Mouse (Mus musculus): ENCODE measurements around the gene Myh14. TPM values are rescaled to one million over a fixed set of nuclear protein-coding genes. Genes with fewer than 3 reads are reported as not detected.

Myh14 gene
- polyA plus RNA-seq, 1 experiment from 2014 or later, result 1.7 TPM

DNA sequence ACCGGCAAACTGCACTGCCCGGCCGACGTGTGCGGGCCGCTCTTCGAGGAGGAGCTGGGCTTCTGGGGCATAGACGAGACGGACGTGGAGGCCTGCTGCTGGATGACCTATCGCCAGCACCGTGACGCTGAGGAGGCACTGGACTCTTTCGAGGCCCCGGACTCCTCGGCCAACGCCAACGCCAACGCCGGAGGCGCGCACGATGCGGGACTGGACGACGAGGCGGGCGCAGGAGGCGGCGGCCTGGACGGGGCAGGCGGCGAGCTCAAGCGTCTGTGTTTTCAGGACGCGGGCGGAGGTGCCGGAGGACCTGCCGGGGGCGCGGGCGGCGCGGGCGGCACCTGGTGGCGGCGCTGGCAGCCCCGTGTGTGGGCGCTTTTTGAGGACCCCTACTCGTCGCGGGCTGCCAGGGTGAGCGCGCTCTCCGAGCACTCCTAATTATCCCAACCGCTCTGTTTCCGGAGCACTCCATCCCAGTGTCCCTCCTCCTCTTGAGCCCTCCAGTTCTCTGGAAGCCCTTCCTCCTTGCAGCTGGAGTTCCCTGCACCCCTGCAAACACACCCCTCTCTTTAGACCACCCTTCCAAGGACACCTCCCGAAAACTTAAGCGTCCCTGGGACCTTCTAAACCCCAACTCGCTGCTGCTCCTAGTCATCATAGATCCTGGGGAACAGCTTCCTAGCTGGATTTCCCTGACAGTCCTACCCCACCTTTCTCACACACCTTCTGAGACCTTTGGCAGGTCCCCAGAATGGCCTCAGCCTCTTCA is 79.1 kb downstream of the Myh14 start:
- Histone ChIP-seq H3K4me1 (replicated peaks; ENCODE audit: control insufficient read depth, insufficient read depth, low read length) (peaks cover 32% of the 10 kb centered on the region; the same call in 1 of the 2 replicates), H3K4me2 (ENCODE audit: low read depth, low read length, severe bottlenecking) (peak overlapping the region; percentile 99), H3K27ac (ENCODE audit: low read depth, low read length) (no peak overlapping the region), H3K4me3 (ENCODE audit: low read depth, low read length) (peak overlapping the region; percentile 58), H3K27me3 (ENCODE audit: control insufficient read depth, insufficient read depth, low read length) (peaks cover 37% of the 10 kb centered on the region), H3K9ac (ENCODE audit: low read length) (peak overlapping the region; percentile 59), H3K9me3 (ENCODE audit: control insufficient read depth, low read length) (no peaks in the 10 kb centered on the region), H3K36me3 (ENCODE audit: control insufficient read depth, insufficient read depth, low read length) (no peaks in the 10 kb centered on the region)
- no peak; the same call in 1 of the 2 replicates for ATAC-seq (replicated peaks; ENCODE audit: low FRiP score)
- peak; percentile 72 for DNase-seq (ENCODE audit: low spot score)
- WGBS, result under 1% methylated on average over 60 of the region's 60 CpGs

DNA sequence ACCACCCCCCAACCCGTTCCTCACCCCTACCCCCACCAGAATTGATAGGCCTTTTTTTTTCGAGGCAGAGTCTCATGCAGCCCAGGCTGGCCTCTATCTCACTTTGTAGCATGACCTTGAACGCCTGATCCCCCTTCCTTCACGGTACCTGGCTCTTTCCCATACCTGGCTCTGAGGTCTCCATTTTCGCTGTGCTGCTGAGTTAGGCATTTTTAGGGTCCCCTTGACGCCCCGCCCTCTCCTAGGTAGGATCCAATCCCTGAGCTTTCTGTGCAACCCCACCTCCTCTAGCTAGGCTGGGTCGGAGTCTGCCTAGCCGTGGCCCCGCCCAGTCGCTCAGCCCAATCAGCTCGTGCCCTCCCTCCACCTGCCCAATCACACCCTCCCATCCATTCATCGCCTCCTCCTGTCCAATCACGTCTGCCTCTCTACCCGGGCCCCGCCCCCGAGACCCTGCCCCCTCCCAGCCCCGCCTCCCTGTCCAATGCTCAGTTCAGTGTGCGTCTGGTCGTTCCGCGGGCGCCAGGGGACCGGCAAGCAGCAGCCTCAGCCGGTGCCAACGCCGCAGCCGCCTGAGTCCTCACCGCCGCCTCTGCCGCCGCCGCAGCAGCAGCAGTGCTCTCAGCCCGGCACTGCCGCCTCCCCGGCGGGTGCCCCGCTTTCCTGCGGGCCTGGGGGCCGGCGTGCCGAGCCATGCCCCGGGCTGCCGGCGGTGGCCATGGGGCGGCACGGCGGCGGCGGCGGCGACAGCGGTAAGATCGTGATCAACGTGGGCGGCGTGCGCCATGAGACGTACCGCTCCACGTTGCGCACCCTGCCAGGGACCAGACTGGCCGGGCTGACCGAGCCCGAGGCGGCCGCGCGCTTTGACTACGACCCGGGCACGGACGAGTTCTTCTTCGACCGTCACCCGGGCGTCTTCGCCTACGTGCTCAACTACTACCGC is 80.0 kb downstream of the Myh14 start, which contains the start of gene Kcnc3:
TSS of gene Kcnc3 (plus strand) at position 263 of the 946 bp plus-strand sequence.
- ATAC-seq (replicated peaks; ENCODE audit: low FRiP score) (peak; percentile 91), DNase-seq (ENCODE audit: low spot score) (peak; percentile 98)
- Histone ChIP-seq H3K27ac (ENCODE audit: low read depth, low read length) (no peak within 1 kb of the TSS), H3K27me3 (ENCODE audit: control insufficient read depth, insufficient read depth, low read length) (peaks cover 37% of the 10 kb centered on the region), H3K36me3 (ENCODE audit: control insufficient read depth, insufficient read depth, low read length) (no peaks in the 10 kb centered on the region), H3K9me3 (ENCODE audit: control insufficient read depth, low read length) (no peaks in the 10 kb centered on the region), H3K4me1 (replicated peaks; ENCODE audit: control insufficient read depth, insufficient read depth, low read length) (peaks cover 32% of the 10 kb centered on the region; the same call in 1 of the 2 replicates), H3K4me2 (ENCODE audit: low read depth, low read length, severe bottlenecking) (peak within 1 kb of the TSS; percentile 99), H3K9ac (ENCODE audit: low read length) (peak within 1 kb of the TSS; percentile 59), H3K4me3 (ENCODE audit: low read depth, low read length) (peak within 1 kb of the TSS; percentile 58)
- under 1% methylated on average over 80 of the region's 80 CpGs for WGBS

DNA sequence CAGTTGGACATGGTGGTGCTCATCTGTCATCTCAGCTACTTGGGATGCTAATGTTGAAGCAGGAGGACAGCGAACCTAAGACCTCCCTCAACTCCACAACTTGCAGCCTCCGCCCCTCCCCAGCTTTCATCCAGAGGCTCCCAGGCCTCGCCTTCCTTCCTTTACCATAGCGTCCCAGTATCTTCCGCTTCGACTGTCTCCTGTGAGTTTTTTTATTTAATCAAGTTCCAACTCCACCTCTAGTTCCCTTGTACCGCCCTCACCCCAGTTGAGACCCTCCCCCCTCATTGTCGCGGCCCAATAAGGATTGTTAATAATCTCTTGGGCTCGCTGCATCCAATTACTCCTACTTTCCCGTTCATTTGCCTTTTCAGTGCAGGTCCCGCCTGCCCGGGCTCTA is 80.7 kb downstream of the Myh14 start:
- Histone ChIP-seq H3K27me3 (ENCODE audit: control insufficient read depth, insufficient read depth, low read length) (peaks cover 37% of the 10 kb centered on the region), H3K4me3 (ENCODE audit: low read depth, low read length) (peak overlapping the region; percentile 58; the same call in 1 of the 2 replicates), H3K4me2 (ENCODE audit: low read depth, low read length, severe bottlenecking) (peak overlapping the region; percentile 99), H3K36me3 (ENCODE audit: control insufficient read depth, insufficient read depth, low read length) (no peaks in the 10 kb centered on the region), H3K4me1 (replicated peaks; ENCODE audit: control insufficient read depth, insufficient read depth, low read length) (peaks cover 32% of the 10 kb centered on the region; the same call in 1 of the 2 replicates), H3K9me3 (ENCODE audit: control insufficient read depth, low read length) (no peaks in the 10 kb centered on the region), H3K27ac (ENCODE audit: low read depth, low read length) (no peak overlapping the region), H3K9ac (ENCODE audit: low read length) (no peak overlapping the region)
- ATAC-seq (replicated peaks; ENCODE audit: low FRiP score), result no peak
- under 1% methylated on average over 13 of the region's 13 CpGs for WGBS
- DNase-seq (ENCODE audit: low spot score), result no peak

DNA sequence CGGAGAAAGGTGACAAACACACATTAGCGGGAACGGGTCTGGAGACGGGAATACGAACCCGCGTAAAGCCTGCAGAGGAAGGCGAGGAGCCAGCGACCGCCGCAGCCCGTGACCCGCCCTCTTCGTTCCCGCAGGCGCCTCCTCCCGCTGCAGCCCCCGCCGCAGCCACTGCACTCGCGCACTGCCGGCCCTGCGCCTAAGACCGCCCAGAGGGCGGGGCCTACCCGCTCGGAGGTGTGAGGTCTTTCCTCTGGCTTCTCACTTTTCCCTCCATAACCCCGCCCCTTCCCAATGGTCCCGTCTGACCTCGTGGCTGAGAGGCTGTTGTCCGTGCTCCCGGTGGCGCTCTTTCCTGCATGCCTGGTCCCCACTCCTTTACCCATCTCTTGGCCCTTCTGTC is 81.5 kb downstream of the Myh14 start:
- Histone ChIP-seq H3K4me2 (ENCODE audit: low read depth, low read length, severe bottlenecking) (peak overlapping the region; percentile 99), H3K4me3 (ENCODE audit: low read depth, low read length) (peak overlapping the region; percentile 32), H3K4me1 (replicated peaks; ENCODE audit: control insufficient read depth, insufficient read depth, low read length) (peaks cover 32% of the 10 kb centered on the region; the same call in 1 of the 2 replicates), H3K27ac (ENCODE audit: low read depth, low read length) (no peak overlapping the region), H3K27me3 (ENCODE audit: control insufficient read depth, insufficient read depth, low read length) (peaks cover 37% of the 10 kb centered on the region), H3K9me3 (ENCODE audit: control insufficient read depth, low read length) (no peaks in the 10 kb centered on the region), H3K36me3 (ENCODE audit: control insufficient read depth, insufficient read depth, low read length) (no peaks in the 10 kb centered on the region), H3K9ac (ENCODE audit: low read length) (peak overlapping the region; percentile 43)
- WGBS, result under 1% methylated on average over 33 of the region's 33 CpGs
- DNase-seq (ENCODE audit: low spot score) (peak; percentile 90), ATAC-seq (replicated peaks; ENCODE audit: low FRiP score) (peak; percentile 31)

DNA sequence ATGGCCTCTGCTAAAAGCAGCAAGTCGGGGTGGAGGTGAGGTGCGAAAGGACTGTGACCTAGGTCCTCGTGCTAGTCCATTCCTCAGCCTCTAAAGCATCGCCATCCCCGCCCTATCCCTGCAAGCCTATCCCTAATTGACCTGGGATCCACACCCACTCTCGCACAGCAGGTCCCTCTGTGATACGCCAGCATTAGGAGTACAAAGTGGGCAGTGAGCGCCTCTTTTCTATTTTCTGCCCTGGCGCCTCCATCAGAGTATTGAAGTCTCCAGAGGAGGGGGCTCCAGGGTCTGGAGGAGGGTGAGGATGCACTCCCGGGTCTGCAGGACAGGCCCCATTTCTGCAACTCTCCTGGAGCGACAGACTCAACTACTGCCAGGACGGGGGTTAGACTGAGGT is 82.3 kb downstream of the Myh14 start:
- Histone ChIP-seq H3K27ac (ENCODE audit: low read depth, low read length) (no peak overlapping the region), H3K9me3 (ENCODE audit: control insufficient read depth, low read length) (no peaks in the 10 kb centered on the region), H3K4me1 (replicated peaks; ENCODE audit: control insufficient read depth, insufficient read depth, low read length) (peaks cover 28% of the 10 kb centered on the region; the same call in 1 of the 2 replicates), H3K4me3 (ENCODE audit: low read depth, low read length) (peak overlapping the region; percentile 32), H3K9ac (ENCODE audit: low read length) (peak overlapping the region; percentile 43; the same call in 1 of the 2 replicates), H3K36me3 (ENCODE audit: control insufficient read depth, insufficient read depth, low read length) (no peaks in the 10 kb centered on the region), H3K27me3 (ENCODE audit: control insufficient read depth, insufficient read depth, low read length) (peaks cover 34% of the 10 kb centered on the region), H3K4me2 (ENCODE audit: low read depth, low read length, severe bottlenecking) (peak overlapping the region; percentile 99)
- WGBS, result 12% methylated on average over 12 of the region's 12 CpGs
- DNase-seq (ENCODE audit: low spot score) (no peak), ATAC-seq (replicated peaks; ENCODE audit: low FRiP score) (no peak)

DNA sequence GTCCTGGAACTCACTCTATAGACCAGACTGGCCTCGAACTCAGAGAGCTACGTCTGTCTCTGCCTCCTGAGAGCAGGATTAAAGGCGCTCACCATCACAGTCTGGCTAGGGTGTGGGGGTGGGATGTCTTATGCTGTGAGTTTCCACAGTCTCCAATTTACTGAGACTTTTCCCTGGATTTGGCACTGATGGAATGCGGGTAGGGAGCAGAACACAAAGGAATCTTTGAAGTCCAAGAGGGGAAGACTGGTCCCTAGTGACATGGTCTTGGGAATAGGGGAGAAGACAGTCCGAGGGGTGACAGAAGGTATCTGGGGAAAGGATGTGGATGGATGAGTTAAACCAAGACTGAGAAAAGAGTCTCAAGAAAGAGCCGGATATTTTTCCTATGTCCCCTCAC is 83.0 kb downstream of the Myh14 start:
- Histone ChIP-seq H3K9me3 (ENCODE audit: control insufficient read depth, low read length) (no peaks in the 10 kb centered on the region), H3K36me3 (ENCODE audit: control insufficient read depth, insufficient read depth, low read length) (no peaks in the 10 kb centered on the region), H3K27me3 (ENCODE audit: control insufficient read depth, insufficient read depth, low read length) (peaks cover 27% of the 10 kb centered on the region), H3K4me1 (replicated peaks; ENCODE audit: control insufficient read depth, insufficient read depth, low read length) (peaks cover 26% of the 10 kb centered on the region; the same call in 1 of the 2 replicates), H3K9ac (ENCODE audit: low read length) (peak overlapping the region; percentile 43; the same call in 1 of the 2 replicates), H3K4me3 (ENCODE audit: low read depth, low read length) (peak overlapping the region; percentile 34; the same call in 1 of the 2 replicates), H3K27ac (ENCODE audit: low read depth, low read length) (no peak overlapping the region), H3K4me2 (ENCODE audit: low read depth, low read length, severe bottlenecking) (peak overlapping the region; percentile 57)
- ATAC-seq (replicated peaks; ENCODE audit: low FRiP score), result no peak
- 35% methylated on average over 6 of the region's 6 CpGs for WGBS
- no peak for DNase-seq (ENCODE audit: low spot score)

DNA sequence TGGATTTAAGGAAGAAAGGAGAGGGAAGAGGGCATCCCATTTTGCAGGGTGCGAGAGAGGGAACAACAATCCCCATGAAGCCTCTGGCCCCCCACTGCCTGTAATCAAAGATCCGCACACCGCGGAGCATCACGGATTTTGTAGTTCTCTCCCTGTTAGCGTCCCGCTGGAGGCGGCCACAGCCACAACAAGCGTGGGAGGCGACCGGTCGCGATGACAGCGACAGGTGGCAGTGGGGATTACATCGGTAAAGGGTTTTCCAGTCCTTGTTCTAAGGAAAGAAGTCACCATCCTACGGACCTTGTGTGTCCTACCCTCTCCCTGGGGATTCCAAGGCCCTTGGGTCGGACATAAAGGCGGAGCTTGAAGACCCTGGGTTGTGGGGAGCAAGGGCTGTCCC is 83.7 kb downstream of the Myh14 start:
- peaks cover 20% of the 10 kb centered on the region for H3K27me3 ChIP-seq (ENCODE audit: control insufficient read depth, insufficient read depth, low read length)
- WGBS, result 1% methylated on average over 18 of the region's 18 CpGs
- DNase-seq (ENCODE audit: low spot score) (peak; percentile 86), ATAC-seq (replicated peaks; ENCODE audit: low FRiP score) (peak; percentile 19; the same call in 1 of the 2 replicates)
- H3K9me3 ChIP-seq (ENCODE audit: control insufficient read depth, low read length), result no peaks in the 10 kb centered on the region
- peak overlapping the region; percentile 57 for H3K4me2 ChIP-seq (ENCODE audit: low read depth, low read length, severe bottlenecking)
- H3K9ac ChIP-seq (ENCODE audit: low read length), result peak overlapping the region; percentile 43; the same call in 1 of the 2 replicates
- H3K27ac ChIP-seq (ENCODE audit: low read depth, low read length), result no peak overlapping the region
- peaks cover 20% of the 10 kb centered on the region; the same call in 1 of the 2 replicates for H3K4me1 ChIP-seq (replicated peaks; ENCODE audit: control insufficient read depth, insufficient read depth, low read length)
- peak overlapping the region; percentile 34 for H3K4me3 ChIP-seq (ENCODE audit: low read depth, low read length)
- H3K36me3 ChIP-seq (ENCODE audit: control insufficient read depth, insufficient read depth, low read length), result no peaks in the 10 kb centered on the region

DNA sequence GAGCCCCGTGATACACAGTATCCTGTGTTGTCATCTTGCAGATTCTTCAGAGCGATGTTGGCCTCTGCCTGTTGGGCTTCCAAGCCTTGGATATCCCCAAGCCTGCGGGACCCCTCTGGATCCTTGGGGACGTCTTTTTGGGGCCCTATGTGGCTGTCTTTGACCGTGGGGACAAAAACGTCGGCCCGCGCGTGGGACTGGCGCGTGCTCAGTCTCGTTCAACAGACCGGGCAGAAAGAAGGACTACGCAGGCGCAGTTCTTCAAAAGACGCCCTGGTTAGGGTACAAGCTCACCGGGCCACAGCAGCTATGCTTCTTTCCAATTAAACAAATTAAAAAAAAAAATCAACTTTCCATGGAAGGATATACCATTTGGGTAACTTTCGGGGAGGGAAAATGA is 84.1 kb downstream of the Myh14 start:
- H3K4me3 ChIP-seq (ENCODE audit: low read depth, low read length), result peak overlapping the region; percentile 34
- no peaks in the 10 kb centered on the region for H3K36me3 ChIP-seq (ENCODE audit: control insufficient read depth, insufficient read depth, low read length)
- H3K9me3 ChIP-seq (ENCODE audit: control insufficient read depth, low read length), result no peaks in the 10 kb centered on the region
- DNase-seq (ENCODE audit: low spot score) (peak; percentile 66), ATAC-seq (replicated peaks; ENCODE audit: low FRiP score) (no peak)
- 10% methylated on average over 19 of the region's 19 CpGs for WGBS
- H3K27me3 ChIP-seq (ENCODE audit: control insufficient read depth, insufficient read depth, low read length), result peaks cover 16% of the 10 kb centered on the region
- peak overlapping the region; percentile 57 for H3K4me2 ChIP-seq (ENCODE audit: low read depth, low read length, severe bottlenecking)
- H3K4me1 ChIP-seq (replicated peaks; ENCODE audit: control insufficient read depth, insufficient read depth, low read length), result peaks cover 18% of the 10 kb centered on the region; the same call in 1 of the 2 replicates
- no peak overlapping the region for H3K27ac ChIP-seq (ENCODE audit: low read depth, low read length)
- peak overlapping the region; percentile 13; the same call in 1 of the 2 replicates for H3K9ac ChIP-seq (ENCODE audit: low read length)
